Mouse (Mus musculus) stomach, embryonic 15.5 days (tissue): ENCODE results near the gene Xrcc3. TPM values are rescaled to one million over a fixed set of nuclear protein-coding genes. Genes with fewer than 3 reads are reported as not detected.

Experiments used
- ATAC-seq: fragments of 200-750 bp; cut with Nextera tagmentation; 2 replicates; pipeline ENCODE4 v1.8.0; 2017; ENCODE audit warnings: low read depth, moderate number of reproducible peaks, moderate TSS enrichment; ENCODE audit not compliant: insufficient read depth, low FRiP score
- H3K27ac ChIP-seq: fragments of 300-500 bp; sonication (generic); 2 replicates; pipeline ENCODE4 v1.5.1; 2015; ENCODE audit warnings: mild to moderate bottlenecking, inconsistent platforms
- H3K27me3 ChIP-seq: fragments of 300-500 bp; sonication (generic); replicated peaks from 2 replicates; pipeline ENCODE4 v1.6.1; 2015; ENCODE audit warnings: inconsistent platforms
- H3K36me3 ChIP-seq: fragments of 300-500 bp; sonication (generic); 2 replicates; pipeline ENCODE4 v1.6.1; 2015; ENCODE audit warnings: inconsistent platforms
- H3K4me1 ChIP-seq: fragments of 300-500 bp; sonication (generic); 2 replicates; pipeline ENCODE4 v1.6.1; 2015; ENCODE audit warnings: inconsistent platforms
- H3K4me2 ChIP-seq: fragments of 300-500 bp; sonication (generic); 2 replicates; pipeline ENCODE4 v1.6.1; 2015; ENCODE audit warnings: mild to moderate bottlenecking, inconsistent platforms
- H3K4me3 ChIP-seq: fragments of 300-500 bp; sonication (generic); replicated peaks from 2 replicates; pipeline ENCODE4 v1.5.1; 2015; ENCODE audit warnings: inconsistent platforms
- H3K9ac ChIP-seq: fragments of 300-500 bp; sonication (generic); 2 replicates; pipeline ENCODE4 v1.6.1; 2015; ENCODE audit warnings: inconsistent platforms
- H3K9me3 ChIP-seq: fragments of 300-500 bp; sonication (generic); 2 replicates; pipeline ENCODE4 v1.6.1; 2016; ENCODE audit warnings: inconsistent platforms
- WGBS: fragments of 180-500 bp; shearing (Covaris S2); methylation state at CpG from one replicate; pipeline ENCODE4 v1.1.7; 2015; 5-methylcytosine and 5-hydroxymethylcytosine counted together
- polyA plus RNA-seq: library from polyadenylated mRNA; unstranded; fragments of >200 nt; fragmentation: Nextera tagmentation; extraction: Ambion mirVana; gene quantifications from 2 replicates; pipeline ENCODE4 v1.2.1, GENCODE M21; 2015

Xrcc3 gene
- polyA plus RNA-seq, 1 experiment from 2014 or later, result 7.2 TPM

- H3K4me3 ChIP-seq, result no peak overlapping the region
- no peaks in the 10 kb centered on the region for H3K27me3 ChIP-seq
- no peaks in the 10 kb centered on the region for H3K9me3 ChIP-seq
- WGBS, result 92% methylated on average over 10 of the region's 10 CpGs
- H3K4me2 ChIP-seq, result no peak overlapping the region
- H3K27ac ChIP-seq, result no peak overlapping the region
- H3K4me1 ChIP-seq, result no peaks in the 10 kb centered on the region
- H3K9ac ChIP-seq, result no peak overlapping the region
- peaks cover 69% of the 10 kb centered on the region for H3K36me3 ChIP-seq
- ATAC-seq, result peak; percentile 73
Measured at GRCm38 (mm10) chr12:111833457-111833856, 19.8 kb upstream of the Xrcc3 start.

- no peak overlapping the region for H3K4me2 ChIP-seq
- no peaks in the 10 kb centered on the region for H3K4me1 ChIP-seq
- no peak for ATAC-seq
- no peak overlapping the region for H3K27ac ChIP-seq
- H3K27me3 ChIP-seq, result no peaks in the 10 kb centered on the region
- H3K36me3 ChIP-seq, result peaks cover 74% of the 10 kb centered on the region
- WGBS, result 82% methylated on average over 5 of the region's 5 CpGs
- no peak overlapping the region for H3K4me3 ChIP-seq
- H3K9ac ChIP-seq, result no peak overlapping the region
- H3K9me3 ChIP-seq, result no peaks in the 10 kb centered on the region
Measured at GRCm38 (mm10) chr12:111832643-111833042, 19.0 kb upstream of the Xrcc3 start.

GRCm38 (mm10) chr12:111830375-111830774 lies 16.7 kb upstream of the Xrcc3 start:
- H3K4me3 ChIP-seq, result no peak overlapping the region
- H3K9ac ChIP-seq, result no peak overlapping the region
- WGBS, result 82% methylated on average over 10 of the region's 10 CpGs
- no peaks in the 10 kb centered on the region for H3K4me1 ChIP-seq
- no peaks in the 10 kb centered on the region for H3K9me3 ChIP-seq
- H3K27ac ChIP-seq, result no peak overlapping the region
- peaks cover 81% of the 10 kb centered on the region for H3K36me3 ChIP-seq
- H3K4me2 ChIP-seq, result no peak overlapping the region
- H3K27me3 ChIP-seq, result no peaks in the 10 kb centered on the region
- no peak for ATAC-seq

- H3K4me2 ChIP-seq, result no peak overlapping the region
- H3K4me1 ChIP-seq, result no peaks in the 10 kb centered on the region
- peaks cover 77% of the 10 kb centered on the region for H3K36me3 ChIP-seq
- H3K27ac ChIP-seq, result no peak overlapping the region
- H3K27me3 ChIP-seq, result no peaks in the 10 kb centered on the region
- no peaks in the 10 kb centered on the region for H3K9me3 ChIP-seq
- ATAC-seq, result no peak
- 90% methylated on average over 9 of the region's 9 CpGs for WGBS
- H3K4me3 ChIP-seq, result no peak overlapping the region
- no peak overlapping the region for H3K9ac ChIP-seq
Measured at GRCm38 (mm10) chr12:111829954-111830353, 16.3 kb upstream of the Xrcc3 start.

- ATAC-seq, result no peak
- Histone ChIP-seq H3K9me3 (no peaks in the 10 kb centered on the region), H3K27ac (no peak overlapping the region), H3K36me3 (peaks cover 75% of the 10 kb centered on the region), H3K27me3 (no peaks in the 10 kb centered on the region), H3K4me2 (no peak overlapping the region), H3K4me3 (no peak overlapping the region), H3K9ac (no peak overlapping the region), H3K4me1 (no peaks in the 10 kb centered on the region)
- WGBS, result 76% methylated on average over 5 of the region's 5 CpGs
Measured at GRCm38 (mm10) chr12:111829447-111829846, 15.8 kb upstream of the Xrcc3 start.

GRCm38 (mm10) chr12:111827556-111827955 lies 13.9 kb upstream of the Xrcc3 start:
- H3K4me1 ChIP-seq, result no peaks in the 10 kb centered on the region
- WGBS, result 90% methylated on average over 12 of the region's 12 CpGs
- H3K27ac ChIP-seq, result no peak overlapping the region
- no peak for ATAC-seq
- no peaks in the 10 kb centered on the region for H3K9me3 ChIP-seq
- no peak overlapping the region for H3K4me2 ChIP-seq
- H3K9ac ChIP-seq, result no peak overlapping the region
- H3K36me3 ChIP-seq, result peaks cover 80% of the 10 kb centered on the region
- no peak overlapping the region for H3K4me3 ChIP-seq
- H3K27me3 ChIP-seq, result no peaks in the 10 kb centered on the region

GRCm38 (mm10) chr12:111821931-111822330 lies 8.3 kb upstream of the Xrcc3 start:
- H3K27me3 ChIP-seq, result no peaks in the 10 kb centered on the region
- H3K27ac ChIP-seq, result no peak overlapping the region
- peaks cover 23% of the 10 kb centered on the region for H3K4me1 ChIP-seq
- no peak overlapping the region for H3K4me2 ChIP-seq
- no peaks in the 10 kb centered on the region for H3K9me3 ChIP-seq
- 67% methylated on average over 4 of the region's 4 CpGs for WGBS
- no peak overlapping the region for H3K9ac ChIP-seq
- no peak overlapping the region for H3K4me3 ChIP-seq
- no peak for ATAC-seq
- H3K36me3 ChIP-seq, result peaks cover 33% of the 10 kb centered on the region

- ATAC-seq, result no peak
- Histone ChIP-seq H3K4me3 (no peak overlapping the region), H3K9me3 (no peaks in the 10 kb centered on the region), H3K4me2 (no peak overlapping the region), H3K36me3 (peaks cover 21% of the 10 kb centered on the region), H3K9ac (no peak overlapping the region), H3K27ac (no peak overlapping the region; the same call in 1 of the 2 replicates), H3K4me1 (peaks cover 35% of the 10 kb centered on the region), H3K27me3 (no peaks in the 10 kb centered on the region)
- WGBS, result 72% methylated on average over 7 of the region's 7 CpGs
Measured at GRCm38 (mm10) chr12:111820708-111821107, 7.0 kb upstream of the Xrcc3 start.

GRCm38 (mm10) chr12:111819936-111820335 lies 6.3 kb upstream of the Xrcc3 start:
- Histone ChIP-seq H3K4me3 (no peak overlapping the region), H3K27ac (no peak overlapping the region), H3K4me1 (peaks cover 42% of the 10 kb centered on the region), H3K9me3 (no peaks in the 10 kb centered on the region), H3K4me2 (no peak overlapping the region), H3K36me3 (peaks cover 17% of the 10 kb centered on the region), H3K9ac (no peak overlapping the region), H3K27me3 (no peaks in the 10 kb centered on the region)
- no peak for ATAC-seq
- WGBS, result 63% methylated on average over 8 of the region's 8 CpGs

GRCm38 (mm10) chr12:111817991-111818390 lies 4.3 kb upstream of the Xrcc3 start:
- WGBS, result 66% methylated on average over 8 of the region's 8 CpGs
- H3K4me1 ChIP-seq, result peaks cover 50% of the 10 kb centered on the region

GRCm38 (mm10) chr12:111816967-111817366 lies 3.3 kb upstream of the Xrcc3 start:
- peaks cover 57% of the 10 kb centered on the region for H3K4me1 ChIP-seq
- no peaks in the 10 kb centered on the region for H3K9me3 ChIP-seq
- ATAC-seq, result peak; percentile 3; the same call in 1 of the 2 replicates
- H3K36me3 ChIP-seq, result 0 out of 2 replicates have a peak, but pooled peaks cover 2% of the 10 kb centered on the region
- H3K4me2 ChIP-seq, result peak overlapping the region; percentile 76
- H3K27ac ChIP-seq, result peak overlapping the region; percentile 61
- no peaks in the 10 kb centered on the region for H3K27me3 ChIP-seq
- 51% methylated on average over 9 of the region's 9 CpGs for WGBS
- no peak overlapping the region for H3K9ac ChIP-seq
- peak overlapping the region; percentile 67 for H3K4me3 ChIP-seq

More at GRCm38 (mm10) chr12:111817991-111818390, 4.3 kb upstream of the Xrcc3 start:
- Histone ChIP-seq H3K9me3 (no peaks in the 10 kb centered on the region), H3K4me2 (no peak overlapping the region), H3K27ac (no peak overlapping the region), H3K27me3 (no peaks in the 10 kb centered on the region), H3K36me3 (0 out of 2 replicates have a peak, but pooled peaks cover 2% of the 10 kb centered on the region), H3K4me3 (no peak overlapping the region), H3K9ac (no peak overlapping the region)
- ATAC-seq, result no peak

GRCm38 (mm10) chr12:111816528-111816927 lies 2.9 kb upstream of the Xrcc3 start:
- H3K9ac ChIP-seq, result no peak overlapping the region

More at GRCm38 (mm10) chr12:111816528-111816927, 2.9 kb upstream of the Xrcc3 start:
- no peaks in the 10 kb centered on the region for H3K9me3 ChIP-seq
- H3K36me3 ChIP-seq, result 0 out of 2 replicates have a peak, but pooled peaks cover 2% of the 10 kb centered on the region
- H3K4me2 ChIP-seq, result peak overlapping the region; percentile 76
- WGBS, result 51% methylated on average over 13 of the region's 13 CpGs
- no peak for ATAC-seq
- H3K4me1 ChIP-seq, result peaks cover 57% of the 10 kb centered on the region
- peak overlapping the region; percentile 67 for H3K4me3 ChIP-seq
- H3K27ac ChIP-seq, result peak overlapping the region; percentile 61
- no peaks in the 10 kb centered on the region for H3K27me3 ChIP-seq
